Comparison of ENCODE assay signal across 9 mouse cellular contexts in the genomic region with DNA sequence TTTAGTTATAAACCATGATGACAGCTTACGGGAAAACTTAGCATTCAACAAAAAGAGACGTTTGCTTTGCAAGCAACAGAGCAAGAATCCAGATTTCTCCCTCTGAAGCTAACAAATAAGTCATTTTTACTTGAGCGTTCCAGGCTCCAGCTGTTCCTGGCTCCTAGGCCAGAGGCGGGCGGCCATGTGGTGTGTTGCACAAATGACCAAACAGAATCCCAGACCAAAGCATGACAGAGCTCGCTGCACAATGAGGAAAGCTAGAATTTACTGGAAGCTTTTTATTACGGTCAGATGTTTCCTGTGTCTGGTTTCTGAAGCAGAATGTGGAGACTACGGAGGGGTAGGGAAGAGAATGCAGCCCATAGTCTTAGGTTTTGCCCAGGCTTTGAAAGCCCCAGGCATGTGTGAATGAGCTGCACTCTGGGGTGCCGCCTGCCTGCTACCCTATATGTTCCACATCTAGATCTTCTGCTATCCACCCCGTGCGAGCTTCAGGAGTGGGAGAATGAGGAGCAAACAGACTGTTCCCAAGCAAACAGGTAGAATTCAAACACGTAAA.
DNase-seq lines count a peak whose midpoint lies in the region; ATAC-seq and TF ChIP-seq lines count a peak whose summit lies in the region.
"Had no signal": no experiment of that assay in that cellular context is flagged by ENCODE, and none has a peak within 500 bp of the region (broad histone marks: within the 10 kb centered on the region; RNA-seq: fewer than 3 reads in every experiment).

No protein-coding gene starts in this region.

- H3K4me1 ChIP-seq in heart, adult 2 months (ENCODE audit: control insufficient read depth, insufficient read depth, low read length): peaks cover 21% of the 10 kb centered on the region
- peaks cover 18% of the 10 kb centered on the region for H3K4me1 ChIP-seq in heart, embryonic 11.5 days (ENCODE audit: control insufficient read depth, insufficient read depth, low read length)
- peaks cover 50% of the 10 kb centered on the region for H3K4me1 ChIP-seq in lung, embryonic 16.5 days (replicated peaks; ENCODE audit: control insufficient read depth, insufficient read depth, low read length)
- H3K4me1 ChIP-seq in liver, embryonic 12.5 days: peaks cover 29% of the 10 kb centered on the region
- H3K4me1 ChIP-seq in midbrain, embryonic 14.5 days (ENCODE audit: control insufficient read depth, insufficient read depth, low read length): no peaks in the 10 kb centered on the region

- no peak overlapping the region for H3K4me3 ChIP-seq in heart, adult 2 months
- H3K4me3 ChIP-seq in heart, embryonic 11.5 days (ENCODE audit: low read depth, low read length): no peak overlapping the region
- H3K4me3 ChIP-seq in lung, embryonic 16.5 days (ENCODE audit: low read length): no peak overlapping the region
- H3K4me3 ChIP-seq in liver, embryonic 12.5 days: no peak overlapping the region
- H3K4me3 ChIP-seq in midbrain, embryonic 14.5 days (replicated peaks; ENCODE audit: low read depth, low read length): no peak overlapping the region
- H3K4me3 ChIP-seq: megakaryocyte, embryonic 14.5 days had no signal

- no peaks in the 10 kb centered on the region for H3K79me2 ChIP-seq in heart, adult 2 months (replicated peaks; ENCODE audit: control insufficient read depth, insufficient read depth, low read length)

- H3K27ac ChIP-seq in heart, adult 2 months: peak overlapping the region; percentile 63
- H3K27ac ChIP-seq in heart, embryonic 11.5 days (ENCODE audit: low read depth, low read length): no peak overlapping the region
- peak overlapping the region; percentile 86 for H3K27ac ChIP-seq in lung, embryonic 16.5 days (ENCODE audit: low read length)
- no peak overlapping the region for H3K27ac ChIP-seq in liver, embryonic 12.5 days
- no peak overlapping the region for H3K27ac ChIP-seq in midbrain, embryonic 14.5 days (replicated peaks; ENCODE audit: low read depth, low read length)

- no peak for TF ChIP-seq CTCF in heart, adult 2 months (IDR thresholded peaks at IDR 0.05)

- intact Hi-C loops in heart, adult 2 months (cut with DNase I): no loop called here

- H3K4me2 ChIP-seq in heart, embryonic 11.5 days: no peak overlapping the region
- no peak overlapping the region for H3K4me2 ChIP-seq in lung, embryonic 16.5 days (ENCODE audit: low read depth, low read length)
- no peak overlapping the region for H3K4me2 ChIP-seq in liver, embryonic 12.5 days
- H3K4me2 ChIP-seq in midbrain, embryonic 14.5 days (ENCODE audit: low read length): no peak overlapping the region

- H3K27me3 ChIP-seq in heart, adult 2 months (ENCODE audit: control insufficient read depth, insufficient read depth, low read length): no peaks in the 10 kb centered on the region
- H3K27me3 ChIP-seq in heart, embryonic 11.5 days (ENCODE audit: control insufficient read depth, insufficient read depth, low read length): no peaks in the 10 kb centered on the region
- H3K27me3 ChIP-seq in lung, embryonic 16.5 days (ENCODE audit: control insufficient read depth, insufficient read depth, low read depth, low read length): no peaks in the 10 kb centered on the region
- no peaks in the 10 kb centered on the region for H3K27me3 ChIP-seq in liver, embryonic 12.5 days (replicated peaks)
- no peaks in the 10 kb centered on the region for H3K27me3 ChIP-seq in midbrain, embryonic 14.5 days (ENCODE audit: control insufficient read depth, insufficient read depth, low read length)
- H3K27me3 ChIP-seq: megakaryocyte, embryonic 14.5 days had no signal

- TF ChIP-seq EP300 in heart, adult 2 months (IDR thresholded peaks at IDR 0.05; ENCODE audit: insufficient read depth, low read depth, low read length): 0 out of 2 replicates have a peak, but pooled peaks have one; percentile 11

- no peak for ATAC-seq in heart, embryonic 11.5 days (replicated peaks; ENCODE audit: insufficient number of reproducible peaks, low FRiP score, low TSS enrichment)
- ATAC-seq in lung, embryonic 16.5 days (ENCODE audit: low read depth): peak; percentile 69
- no peak for ATAC-seq in liver, embryonic 12.5 days
- no peak for ATAC-seq in midbrain, embryonic 14.5 days (ENCODE audit: low FRiP score, low TSS enrichment)

- DNase-seq in heart, adult 2 months: peak; percentile 61 to 76
- DNase-seq in embryo, embryonic 11 days: peak; percentile 63
- DNase-seq in heart, postnatal 4 days: peak; percentile 60
- no peak for DNase-seq in thymus, postnatal 36 days
- DNase-seq in midbrain, embryonic 14.5 days: no peak

- WGBS in heart, adult 2 months: 64% methylated on average over 12 of the region's 12 CpGs
- WGBS in heart, embryonic 11.5 days (ENCODE audit: insufficient replicate concordance): 74% methylated on average over 12 of the region's 12 CpGs
- WGBS in lung, embryonic 16.5 days: 44% methylated on average over 12 of the region's 12 CpGs
- 76% methylated on average over 12 of the region's 12 CpGs for WGBS in liver, embryonic 12.5 days (ENCODE audit: insufficient replicate concordance)
- 74% methylated on average over 12 of the region's 12 CpGs for WGBS in midbrain, embryonic 14.5 days

- no peak for TF ChIP-seq POLR2A in heart, adult 2 months (IDR thresholded peaks at IDR 0.05; ENCODE audit: insufficient read depth, low read depth, low read length)

- no peak overlapping the region for H3K9ac ChIP-seq in heart, adult 2 months (ENCODE audit: low read depth, low read length)
- H3K9ac ChIP-seq in heart, embryonic 11.5 days (ENCODE audit: low read depth, low read length): no peak overlapping the region
- no peak overlapping the region for H3K9ac ChIP-seq in lung, embryonic 16.5 days (ENCODE audit: low read length)
- H3K9ac ChIP-seq in liver, embryonic 12.5 days: no peak overlapping the region
- no peak overlapping the region for H3K9ac ChIP-seq in midbrain, embryonic 14.5 days (replicated peaks; ENCODE audit: low read length)

- no peaks in the 10 kb centered on the region for H3K9me3 ChIP-seq in heart, embryonic 11.5 days (replicated peaks; ENCODE audit: control insufficient read depth, low read length)
- H3K9me3 ChIP-seq in lung, embryonic 16.5 days (ENCODE audit: control insufficient read depth, low read length): no peaks in the 10 kb centered on the region
- H3K9me3 ChIP-seq in liver, embryonic 12.5 days (replicated peaks): no peaks in the 10 kb centered on the region
- no peaks in the 10 kb centered on the region for H3K9me3 ChIP-seq in midbrain, embryonic 14.5 days (ENCODE audit: control insufficient read depth, low read length)
- H3K9me3 ChIP-seq: megakaryocyte, embryonic 14.5 days had no signal

- H3K36me3 ChIP-seq in heart, adult 2 months (ENCODE audit: control insufficient read depth, insufficient read depth, low read length): no peaks in the 10 kb centered on the region
- no peaks in the 10 kb centered on the region for H3K36me3 ChIP-seq in heart, embryonic 11.5 days (ENCODE audit: control insufficient read depth, insufficient read depth, low read length)
- H3K36me3 ChIP-seq in lung, embryonic 16.5 days (ENCODE audit: control insufficient read depth, insufficient read depth, low read length): no peaks in the 10 kb centered on the region
- no peaks in the 10 kb centered on the region for H3K36me3 ChIP-seq in liver, embryonic 12.5 days
- no peaks in the 10 kb centered on the region for H3K36me3 ChIP-seq in midbrain, embryonic 14.5 days (ENCODE audit: control insufficient read depth, insufficient read depth, low read length)

Comparison
In these comparisons a context has a peak if more than half of its experiments do, and no peak if none do; other contexts are left out.
1. H3K27ac ChIP-seq: peak in heart, adult 2 months (single experiment) and lung, embryonic 16.5 days (single experiment); none in heart, embryonic 11.5 days (single experiment), liver, embryonic 12.5 days (single experiment) and midbrain, embryonic 14.5 days (single experiment).
2. DNase-seq: peak in heart, adult 2 months (2 of 2), embryo, embryonic 11 days (single experiment) and heart, postnatal 4 days (single experiment); none in thymus, postnatal 36 days (0 of 2) and midbrain, embryonic 14.5 days (single experiment).